Mouse (Mus musculus): Measurements from ENCODE around the gene Mip. TPM values are rescaled to one million over a fixed set of nuclear protein-coding genes. Genes with fewer than 3 reads are reported as not detected.

Gene Mip
- total RNA-seq, 2 experiments from 2014 or later: not detected

Other genes with a start within 250 kb of the Mip start
- not detected for gene Hsd17b6, start 218.2 kb upstream of the Mip start, total RNA-seq (2021)
- gene Prim1, start 210.7 kb upstream of the Mip start, total RNA-seq (2021): 1 to 10 TPM in 1 of 2 experiments, under 1 TPM in 1; 0.64 to 1.0 TPM
- 100 to 1,000 TPM; 382 to 392 TPM for gene Naca, start 190.3 kb upstream of the Mip start, total RNA-seq (2021)
- gene Ptges3, start 166.9 kb upstream of the Mip start, total RNA-seq (2021): 10 to 100 TPM; 72.1 to 87.9 TPM
- gene Atp5b, start 142.6 kb upstream of the Mip start, total RNA-seq (2021): 1,000 to 10,000 TPM; 3,383 to 3,450 TPM
- gene Baz2a, start 134.3 kb upstream of the Mip start, total RNA-seq (2021): 10 to 100 TPM; 12.4 to 13.9 TPM
- 10 to 100 TPM; 61.7 to 69.1 TPM for gene Rbms2, start 45.5 kb upstream of the Mip start, total RNA-seq (2021)
- gene Gls2, start 31.4 kb upstream of the Mip start, total RNA-seq (2021): under 1 TPM; 0.43 TPM
- gene Spryd4, start 14.0 kb upstream of the Mip start, total RNA-seq (2021): 10 to 100 TPM; 33.0 to 34.6 TPM
- gene Timeless, start 6.2 kb downstream of the Mip start, total RNA-seq (2021): 1 to 10 TPM; 2.1 to 3.2 TPM
- gene Apon, start 28.3 kb downstream of the Mip start, total RNA-seq (2021): under 1 TPM in 1 of 2 experiments, not detected in 1; 0.21 TPM
- under 1 TPM in 1 of 2 experiments, not detected in 1; 0.28 TPM for gene Apof, start 42.8 kb downstream of the Mip start, total RNA-seq (2021)
- gene Stat2, start 44.7 kb downstream of the Mip start, total RNA-seq (2021): 1 to 10 TPM; 2.7 to 5.2 TPM
- gene Il23a, start 72.9 kb downstream of the Mip start, total RNA-seq (2021): not detected
- 1 to 10 TPM; 3.3 to 3.7 TPM for gene Pan2, start 77.5 kb downstream of the Mip start, total RNA-seq (2021)
- 10 to 100 TPM; 46.4 to 48.3 TPM for gene Cnpy2, start 96.6 kb downstream of the Mip start, total RNA-seq (2021)
- gene Cs, start 111.9 kb downstream of the Mip start, total RNA-seq (2021): 100 to 1,000 TPM; 561 to 590 TPM
- 100 to 1,000 TPM; 388 to 467 TPM for gene Coq10a, start 143.2 kb downstream of the Mip start, total RNA-seq (2021)
- gene Ankrd52, start 151.3 kb downstream of the Mip start, total RNA-seq (2021): 10 to 100 TPM; 44.5 to 47.0 TPM
- gene Slc39a5, start 175.4 kb downstream of the Mip start, total RNA-seq (2021): not detected
- gene Nabp2, start 185.7 kb downstream of the Mip start, total RNA-seq (2021): 10 to 100 TPM; 61.0 to 65.2 TPM
- gene Rnf41, start 185.8 kb downstream of the Mip start, total RNA-seq (2021): 10 to 100 TPM; 12.7 to 13.2 TPM
- gene Smarcc2, start 233.4 kb downstream of the Mip start, total RNA-seq (2021): 10 to 100 TPM; 44.1 to 49.5 TPM

Measured in gastrocnemius, adult 18-20 months (tissue).